Mouse (Mus musculus) gonadal fat pad, adult 2 months (tissue): ENCODE measurements around the gene Cfd. TPM values are rescaled to one million over a fixed set of nuclear protein-coding genes. Genes with fewer than 3 reads are reported as not detected.

Experiments
- DNase-seq: peaks from one replicate; pipeline ENCODE4 v3.0.0-alpha.2; 2012; ENCODE audit warnings: low read depth
- polyA plus RNA-seq: library from polyadenylated mRNA; depleted of rRNA; stranded (reverse); fragments of >200 nt; gene quantifications from 2 replicates; pipeline ENCODE4 v1.2.3, GENCODE M21; 2012

The Cfd gene
- polyA plus RNA-seq, 1 experiment = 6,877 TPM

- DNase-seq = no peak
Observed at GRCm38 (mm10) chr10:79917532-79918100, 27.0 kb downstream of the Cfd start.

- DNase-seq = no peak
Observed at GRCm38 (mm10) chr10:79918231-79919078, 27.8 kb downstream of the Cfd start.

- DNase-seq = no peak
Observed at GRCm38 (mm10) chr10:79919251-79919849, 28.7 kb downstream of the Cfd start.

GRCm38 (mm10) chr10:79920056-79920890 lies 29.6 kb downstream of the Cfd start:
- no peak for DNase-seq

GRCm38 (mm10) chr10:79920958-79921535 lies 30.4 kb downstream of the Cfd start, which contains the start of gene R3hdm4:
TSS of gene R3hdm4 (minus strand) at chr10:79921208.
- no peak for DNase-seq

- DNase-seq = no peak
Observed at GRCm38 (mm10) chr10:79921572-79921971, 30.9 kb downstream of the Cfd start.

- no peak for DNase-seq
Observed at GRCm38 (mm10) chr10:79924998-79925784, 34.5 kb downstream of the Cfd start.

GRCm38 (mm10) chr10:79925785-79926490 lies 35.3 kb downstream of the Cfd start:
- DNase-seq = no peak

GRCm38 (mm10) chr10:79926491-79927323 lies 36.1 kb downstream of the Cfd start, which contains the start of gene Arid3a:
TSS of gene Arid3a (plus strand) at chr10:79927043.
- no peak for DNase-seq

GRCm38 (mm10) chr10:79927324-79928029 lies 36.8 kb downstream of the Cfd start:
- no peak for DNase-seq

- DNase-seq = no peak
Observed at GRCm38 (mm10) chr10:79928030-79928694, 37.5 kb downstream of the Cfd start.

GRCm38 (mm10) chr10:79928907-79929701 lies 38.5 kb downstream of the Cfd start:
- DNase-seq = no peak

- no peak for DNase-seq
Observed at GRCm38 (mm10) chr10:79929967-79930825, 39.5 kb downstream of the Cfd start.

- DNase-seq = no peak
Observed at GRCm38 (mm10) chr10:79930826-79931186, 40.2 kb downstream of the Cfd start.

GRCm38 (mm10) chr10:79931797-79932196 lies 41.1 kb downstream of the Cfd start:
- no peak for DNase-seq

GRCm38 (mm10) chr10:79932736-79933135 lies 42.1 kb downstream of the Cfd start:
- DNase-seq = no peak
